Mouse (Mus musculus): ENCODE measurements around the gene Ly75.

DNA sequence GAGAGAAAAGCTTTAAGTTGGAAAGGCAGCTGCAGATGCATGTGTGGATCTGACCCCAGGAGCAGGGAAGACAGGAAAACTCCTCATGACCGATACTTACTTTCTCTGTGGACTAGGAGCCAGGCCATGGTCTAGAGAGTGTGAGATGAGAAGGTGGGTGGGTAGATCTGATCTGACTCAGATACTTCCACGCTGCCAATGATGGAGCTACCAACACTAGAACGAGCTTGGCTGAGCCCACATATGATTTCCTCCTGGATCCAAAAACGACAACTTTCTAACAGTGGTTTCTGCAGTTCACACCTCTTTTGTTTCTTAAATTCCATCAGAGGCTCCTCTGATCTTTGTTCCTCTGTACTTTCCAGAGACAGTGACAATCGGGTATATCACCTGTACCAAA is 18.6 kb upstream of the Ly75 start:
- TF ChIP-seq EP300 (IDR thresholded peaks at IDR 0.05; ENCODE audit: low read depth in 1 of 2, low read length in 2 of 2) (no peak), ZC3H11A (IDR thresholded peaks at IDR 0.05; ENCODE audit: low read depth, low read length) (no peak), POLR2A (IDR thresholded peaks at IDR 0.05; ENCODE audit: control insufficient read depth in 1 of 2, insufficient read depth in 1 of 2, low read depth in 1 of 2, low read length in 2 of 2, poor library complexity in 1 of 2) (no peak), TAL1 (IDR thresholded peaks at IDR 0.05; ENCODE audit: low read length) (no peak), CTCF (IDR thresholded peaks at IDR 0.05 in 2 of 3, conservative IDR thresholded peaks at IDR 0.05 in 1 of 3; ENCODE audit: control insufficient read depth in 1 of 3, insufficient read depth in 1 of 3, low read depth in 2 of 3, low read length in 3 of 3, poor library complexity in 1 of 3, severe bottlenecking in 1 of 3) (no peak), HCFC1 (IDR thresholded peaks at IDR 0.05; ENCODE audit: low read depth, low read length) (no peak), JUND (IDR thresholded peaks at IDR 0.05; ENCODE audit: low read depth, low read length) (no peak), GATA1 (IDR thresholded peaks at IDR 0.05; ENCODE audit: low read depth, low read length) (no peak), ZNF384 (IDR thresholded peaks at IDR 0.05; ENCODE audit: low read depth, low read length) (no peak), MAX (IDR thresholded peaks at IDR 0.05; ENCODE audit: low read length) (no peak)

Measured in MEL (cell line).